Comparison of ENCODE assay signal across 7 mouse cellular contexts in the genomic region with DNA sequence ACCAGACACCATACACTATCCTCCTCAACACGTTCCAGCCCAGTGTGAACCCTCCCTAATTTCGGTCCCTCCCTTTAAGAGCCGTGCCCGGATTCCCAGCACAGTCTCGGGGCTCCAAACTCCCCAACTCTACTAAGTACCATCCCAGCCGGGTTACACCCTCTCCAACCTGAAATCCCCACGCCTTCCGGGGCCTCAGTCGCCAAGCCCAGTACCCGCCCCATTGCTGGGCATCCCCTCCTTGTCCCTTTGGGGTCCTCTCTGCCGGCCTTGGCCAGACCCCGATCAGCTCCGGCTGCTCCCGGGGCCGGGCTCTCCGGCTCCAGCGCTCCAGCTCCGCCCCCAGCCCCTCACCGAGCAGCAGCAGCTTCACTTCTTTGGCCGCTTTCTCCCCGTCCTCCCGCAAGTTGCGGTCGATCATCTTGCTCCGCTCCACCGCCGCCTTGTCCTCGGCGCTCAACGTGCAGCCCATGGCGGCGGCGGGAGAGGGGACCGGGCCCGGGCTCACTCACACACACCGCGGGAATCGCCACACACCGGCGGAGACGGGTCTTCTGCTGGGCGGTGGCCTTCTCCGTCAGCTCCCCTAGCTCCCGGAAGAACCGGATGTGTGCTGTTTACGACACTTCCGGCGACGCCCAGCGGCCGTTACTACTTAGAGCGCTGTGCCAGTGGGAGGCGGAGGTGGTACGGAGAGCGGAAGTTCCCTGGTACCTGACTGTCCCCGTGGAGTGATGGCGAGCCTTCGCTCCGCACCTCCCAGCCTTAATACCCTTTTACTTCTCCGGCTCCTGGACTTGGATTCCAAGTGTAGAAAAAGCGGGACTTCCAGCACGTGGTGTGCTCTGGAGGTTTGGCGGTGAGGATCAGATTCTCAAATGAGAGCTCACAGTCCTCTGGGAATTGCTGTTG. TPM values are rescaled to one million over a fixed set of nuclear protein-coding genes. Genes with fewer than 3 reads are reported as not detected.
A peak's percentile ranks its signal among the peaks of the same experiment; 100 is the strongest.
DNase-seq lines count a peak whose midpoint lies in the region; ATAC-seq lines count a peak whose summit lies in the region.

A gene (minus strand): TSS at position 613 of the 912 bp plus-strand sequence.

- peak within 1 kb of the TSS; percentile 76 for H3K4me2 ChIP-seq in intestine, embryonic 15.5 days (replicated peaks)

- peak; percentile 94 for DNase-seq in adrenal gland, adult 2 months
- peak; percentile 83 for DNase-seq in embryo, embryonic 11.5 days (ENCODE audit: low read depth, low spot score)
- DNase-seq in gastrocnemius, postnatal 36 days: peak; percentile 85 to 86
- peak; percentile 91 to 94 for DNase-seq in left cerebral cortex, postnatal 25 days (ENCODE audit: low spot score in 2 of 2)
- peak; percentile 96 for DNase-seq in midbrain, embryonic 10.5 days (ENCODE audit: low spot score)
- DNase-seq in right cerebral cortex, postnatal 4 days: peak; percentile 86

- under 1% methylated on average over 63 of the region's 63 CpGs for whole genome bisulfite sequencing in intestine, embryonic 15.5 days
- under 1% methylated on average over 63 of the region's 63 CpGs for WGBS in midbrain, embryonic 10.5 days

- no peaks in the 10 kb centered on the region for H3K9me3 ChIP-seq in intestine, embryonic 15.5 days
- no peaks in the 10 kb centered on the region for H3K9me3 ChIP-seq in midbrain, embryonic 10.5 days (replicated peaks)

- H3K36me3 ChIP-seq in intestine, embryonic 15.5 days: no peaks in the 10 kb centered on the region
- H3K36me3 ChIP-seq in midbrain, embryonic 10.5 days: peaks cover 8% of the 10 kb centered on the region; the same call in 1 of the 2 replicates

- H3K9ac ChIP-seq in intestine, embryonic 15.5 days: peak within 1 kb of the TSS; percentile 95

- H3K4me1 ChIP-seq in intestine, embryonic 15.5 days (replicated peaks): peaks cover 4% of the 10 kb centered on the region; the same call in 1 of the 2 replicates
- peaks cover 34% of the 10 kb centered on the region for H3K4me1 ChIP-seq in midbrain, embryonic 10.5 days

- no peaks in the 10 kb centered on the region for H3K27me3 ChIP-seq in intestine, embryonic 15.5 days (replicated peaks)
- H3K27me3 ChIP-seq in midbrain, embryonic 10.5 days (ENCODE audit: low read depth, poor library complexity, severe bottlenecking): no peaks in the 10 kb centered on the region

- intact Hi-C loops in gastrocnemius, postnatal 36 days (cut with DNase I): loop anchor here (10.0 kb wide), 1 partner anchor 211 kb away; a partner anchor contains a TSS
- intact Hi-C loops in left cerebral cortex, postnatal 25 days (cut with DNase I): loop anchor here (2.0 to 10.0 kb wide), 2 partner anchors 215 to 281 kb away; a partner anchor contains a TSS

- peak within 1 kb of the TSS; percentile 93 for H3K27ac ChIP-seq in intestine, embryonic 15.5 days
- H3K27ac ChIP-seq in midbrain, embryonic 10.5 days (replicated peaks): peak within 1 kb of the TSS; percentile 94

- peak within 1 kb of the TSS; percentile 98 for H3K4me3 ChIP-seq in intestine, embryonic 15.5 days (replicated peaks)
- H3K4me3 ChIP-seq in midbrain, embryonic 10.5 days: peak within 1 kb of the TSS; percentile 91

- ATAC-seq in intestine, embryonic 15.5 days: peak; percentile 98

RNA-seq across cellular contexts. Expression of the gene that starts here (rescaled TPM):
- 100 to 1,000 TPM; 117 to 136 TPM for total RNA-seq in adrenal gland, adult 2 months (2021)
- 13.8 and 14.0 TPM in 2 replicates for polyA plus RNA-seq in adrenal gland, adult 2 months (2012; rRNA removed)
- 10 to 100 TPM in 1 of 2 experiments, 1 to 10 TPM in 1; 9.7 to 11.3 TPM for total RNA-seq in gastrocnemius, postnatal 36 days (2021)
- 165 and 183 TPM in 2 replicates for polyA plus RNA-seq in intestine, embryonic 15.5 days (2015; fragmentation: Nextera tagmentation; extraction: Ambion mirVana)
- 10 to 100 TPM; 25.6 to 27.7 TPM for total RNA-seq in left cerebral cortex, postnatal 25 days (2021)
- polyA plus RNA-seq in midbrain, embryonic 10.5 days (2016; fragmentation: Nextera tagmentation; extraction: Ambion mirVana): 204 and 211 TPM in 2 replicates

Comparison
In these comparisons a context has a peak if more than half of its experiments do, and no peak if none do; other contexts are left out.
1. Peak in every context shown above with its lines: DNase-seq, ATAC-seq, H3K4me3 ChIP-seq and H3K27ac ChIP-seq.
2. RNA of the gene that starts here (total RNA-seq): 117 to 136 TPM in adrenal gland, adult 2 months; 25.6 to 27.7 TPM in left cerebral cortex, postnatal 25 days and 9.7 to 11.3 TPM in gastrocnemius, postnatal 36 days; every median in the first group is over 4 times any median in the second.
3. RNA of the gene that starts here (polyA plus RNA-seq): 204 to 211 TPM in midbrain, embryonic 10.5 days and 165 to 183 TPM in intestine, embryonic 15.5 days; 13.8 to 14.0 TPM in adrenal gland, adult 2 months; every median in the first group is over 10 times any median in the second.